Mouse (Mus musculus): ENCODE data around the gene Cnga4.
"Not testable (repeated sequence)": the region's sequence is repeated elsewhere in the genome, so short reads cannot be mapped to it uniquely, and the experiment has no call there.

- not testable (repeated sequence) for TF ChIP-seq POLR2A (IDR thresholded peaks at IDR 0.05; ENCODE audit: borderline replicate concordance, extremely low read depth, insufficient read depth, insufficient read length, poor library complexity, severe bottlenecking); CTCF (IDR thresholded peaks at IDR 0.05; ENCODE audit: borderline replicate concordance, extremely low read depth, insufficient read depth, insufficient read length)
Observed at GRCm38 (mm10) chr7:105356064-105356463, 48.3 kb upstream of the Cnga4 start.

All from brain, embryonic 14.5 days (tissue).